Mouse (Mus musculus) heart, postnatal 0 days (tissue): ENCODE results near the gene Stx3.

Source experiments
- CTCF ChIP-seq: IDR thresholded peaks from 2 replicates; pipeline ENCODE4 v1.5.1; 2016; ENCODE audit warnings: antibody characterized with exemption, control low read depth, low read depth
- EP300 ChIP-seq: IDR thresholded peaks from 2 replicates; pipeline ENCODE4 v1.6.1; 2016; ENCODE audit warnings: antibody characterized with exemption, low read depth

DNA sequence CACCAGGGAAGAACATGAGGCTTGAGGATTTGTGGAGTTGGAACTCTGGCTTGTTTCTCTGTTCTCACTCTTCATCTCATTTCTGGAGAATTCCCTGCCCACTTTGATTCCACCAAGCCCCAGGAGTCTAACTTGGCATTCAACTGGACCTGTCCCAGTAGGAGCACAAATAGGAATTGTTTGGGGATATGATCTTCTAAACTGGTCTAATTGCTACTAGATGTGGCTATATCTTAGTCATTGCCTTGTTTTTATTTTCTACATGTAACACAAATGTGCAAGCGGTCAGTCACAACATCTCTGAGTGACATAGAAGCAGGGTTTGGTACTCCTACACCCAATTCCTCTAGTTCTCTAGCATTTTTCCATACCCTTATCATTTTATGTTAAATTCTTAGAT lies 41.8 kb upstream of the Stx3 start, which contains the start of gene Olfr1418:
- TF ChIP-seq CTCF (no peak), EP300 (no peak)
